Mouse (Mus musculus): ENCODE measurements at regions not wholly inside any gene's neighbourhood (a gene's known extent, or its start where the extent isn't known, plus 50 kb on each side); places are given as distances from the start of the nearest gene placed in this dataset.

GRCm38 (mm10) chr15:56604266-56604665 lies 873.2 kb downstream of the Slc22a22 start:
- no peaks in the 10 kb centered on the region for H3K36me3 ChIP-seq (ENCODE audit: control insufficient read depth, insufficient read depth, low read length)
- no peak overlapping the region for H3K4me3 ChIP-seq (ENCODE audit: control insufficient read depth, low read depth, low read length)
- TF ChIP-seq CTCF (IDR thresholded peaks at IDR 0.05; ENCODE audit: control insufficient read depth, insufficient read depth, insufficient replicate concordance, low read depth, low read length): no peak
- no peak for TF ChIP-seq POLR2A (IDR thresholded peaks at IDR 0.05; ENCODE audit: control insufficient read depth, low read depth, low read length)
- no peaks in the 10 kb centered on the region for H3K4me1 ChIP-seq (ENCODE audit: control insufficient read depth, insufficient read depth, low read length)
- no peaks in the 10 kb centered on the region for H3K27me3 ChIP-seq (ENCODE audit: control insufficient read depth, insufficient read depth, low read length)
- no peak overlapping the region for H3K27ac ChIP-seq (ENCODE audit: control insufficient read depth, insufficient read depth, low read depth, low read length)

- no peaks in the 10 kb centered on the region for H3K4me1 ChIP-seq (ENCODE audit: control insufficient read depth, insufficient read depth, low read length)
- H3K27ac ChIP-seq (ENCODE audit: control insufficient read depth, insufficient read depth, low read depth, low read length): no peak overlapping the region
- no peaks in the 10 kb centered on the region for H3K27me3 ChIP-seq (ENCODE audit: control insufficient read depth, insufficient read depth, low read length)
- no peak overlapping the region for H3K4me3 ChIP-seq (ENCODE audit: control insufficient read depth, low read depth, low read length)
- TF ChIP-seq CTCF (IDR thresholded peaks at IDR 0.05; ENCODE audit: control insufficient read depth, insufficient read depth, insufficient replicate concordance, low read depth, low read length): no peak
- TF ChIP-seq POLR2A (IDR thresholded peaks at IDR 0.05; ENCODE audit: control insufficient read depth, low read depth, low read length): no peak
- no peaks in the 10 kb centered on the region for H3K36me3 ChIP-seq (ENCODE audit: control insufficient read depth, insufficient read depth, low read length)
These were observed 884.8 kb downstream of the Slc22a22 start for GRCm38 (mm10) chr15:56592656-56593055.

GRCm38 (mm10) chr15:56580745-56581515 lies 896.5 kb downstream of the Slc22a22 start:
- TF ChIP-seq POLR2A (IDR thresholded peaks at IDR 0.05; ENCODE audit: control insufficient read depth, low read depth, low read length): no peak
- no peak for TF ChIP-seq CTCF (IDR thresholded peaks at IDR 0.05; ENCODE audit: control insufficient read depth, insufficient read depth, insufficient replicate concordance, low read depth, low read length)
- no peaks in the 10 kb centered on the region for H3K36me3 ChIP-seq (ENCODE audit: control insufficient read depth, insufficient read depth, low read length)
- no peaks in the 10 kb centered on the region for H3K4me1 ChIP-seq (ENCODE audit: control insufficient read depth, insufficient read depth, low read length)

GRCm38 (mm10) chr15:56563192-56563591 lies 914.2 kb downstream of the Slc22a22 start:
- H3K4me3 ChIP-seq (ENCODE audit: control insufficient read depth, low read depth, low read length): no peak overlapping the region
- H3K27me3 ChIP-seq (ENCODE audit: control insufficient read depth, insufficient read depth, low read length): no peaks in the 10 kb centered on the region
- H3K36me3 ChIP-seq (ENCODE audit: control insufficient read depth, insufficient read depth, low read length): no peaks in the 10 kb centered on the region
- no peak overlapping the region for H3K27ac ChIP-seq (ENCODE audit: control insufficient read depth, insufficient read depth, low read depth, low read length)
- no peaks in the 10 kb centered on the region for H3K4me1 ChIP-seq (ENCODE audit: control insufficient read depth, insufficient read depth, low read length)
- no peak for TF ChIP-seq POLR2A (IDR thresholded peaks at IDR 0.05; ENCODE audit: control insufficient read depth, low read depth, low read length)
- no peak for TF ChIP-seq CTCF (IDR thresholded peaks at IDR 0.05; ENCODE audit: control insufficient read depth, insufficient read depth, insufficient replicate concordance, low read depth, low read length)

More at GRCm38 (mm10) chr15:56580745-56581515, 896.5 kb downstream of the Slc22a22 start:
- Histone ChIP-seq H3K27ac (ENCODE audit: control insufficient read depth, insufficient read depth, low read depth, low read length) (no peak overlapping the region), H3K27me3 (ENCODE audit: control insufficient read depth, insufficient read depth, low read length) (no peaks in the 10 kb centered on the region), H3K4me3 (ENCODE audit: control insufficient read depth, low read depth, low read length) (no peak overlapping the region)

- Histone ChIP-seq H3K36me3 (ENCODE audit: control insufficient read depth, insufficient read depth, low read length) (no peaks in the 10 kb centered on the region), H3K27me3 (ENCODE audit: control insufficient read depth, insufficient read depth, low read length) (no peaks in the 10 kb centered on the region), H3K4me1 (ENCODE audit: control insufficient read depth, insufficient read depth, low read length) (no peaks in the 10 kb centered on the region), H3K27ac (ENCODE audit: control insufficient read depth, insufficient read depth, low read depth, low read length) (no peak overlapping the region), H3K4me3 (ENCODE audit: control insufficient read depth, low read depth, low read length) (no peak overlapping the region)
- no peak for TF ChIP-seq CTCF (IDR thresholded peaks at IDR 0.05; ENCODE audit: control insufficient read depth, insufficient read depth, insufficient replicate concordance, low read depth, low read length)
- no peak for TF ChIP-seq POLR2A (IDR thresholded peaks at IDR 0.05; ENCODE audit: control insufficient read depth, low read depth, low read length)
These were observed 914.6 kb downstream of the Slc22a22 start for GRCm38 (mm10) chr15:56562785-56563184.

GRCm38 (mm10) chr15:56562143-56562542 lies 915.3 kb downstream of the Slc22a22 start:
- no peak overlapping the region for H3K27ac ChIP-seq (ENCODE audit: control insufficient read depth, insufficient read depth, low read depth, low read length)
- no peaks in the 10 kb centered on the region for H3K27me3 ChIP-seq (ENCODE audit: control insufficient read depth, insufficient read depth, low read length)
- no peaks in the 10 kb centered on the region for H3K36me3 ChIP-seq (ENCODE audit: control insufficient read depth, insufficient read depth, low read length)
- no peaks in the 10 kb centered on the region for H3K4me1 ChIP-seq (ENCODE audit: control insufficient read depth, insufficient read depth, low read length)
- TF ChIP-seq CTCF (IDR thresholded peaks at IDR 0.05; ENCODE audit: control insufficient read depth, insufficient read depth, insufficient replicate concordance, low read depth, low read length): no peak
- no peak for TF ChIP-seq POLR2A (IDR thresholded peaks at IDR 0.05; ENCODE audit: control insufficient read depth, low read depth, low read length)
- no peak overlapping the region for H3K4me3 ChIP-seq (ENCODE audit: control insufficient read depth, low read depth, low read length)

GRCm38 (mm10) chr15:56554386-56554785 lies 923.0 kb downstream of the Slc22a22 start:
- no peaks in the 10 kb centered on the region for H3K36me3 ChIP-seq (ENCODE audit: control insufficient read depth, insufficient read depth, low read length)
- no peaks in the 10 kb centered on the region for H3K4me1 ChIP-seq (ENCODE audit: control insufficient read depth, insufficient read depth, low read length)
- no peak overlapping the region for H3K4me3 ChIP-seq (ENCODE audit: control insufficient read depth, low read depth, low read length)
- no peak for TF ChIP-seq POLR2A (IDR thresholded peaks at IDR 0.05; ENCODE audit: control insufficient read depth, low read depth, low read length)
- TF ChIP-seq CTCF (IDR thresholded peaks at IDR 0.05; ENCODE audit: control insufficient read depth, insufficient read depth, insufficient replicate concordance, low read depth, low read length): no peak
- H3K27ac ChIP-seq (ENCODE audit: control insufficient read depth, insufficient read depth, low read depth, low read length): no peak overlapping the region
- H3K27me3 ChIP-seq (ENCODE audit: control insufficient read depth, insufficient read depth, low read length): no peaks in the 10 kb centered on the region

Measured in testis, adult 2 months (tissue).